Comparison of ENCODE assay signal across 8 mouse cellular contexts in the genomic region with DNA sequence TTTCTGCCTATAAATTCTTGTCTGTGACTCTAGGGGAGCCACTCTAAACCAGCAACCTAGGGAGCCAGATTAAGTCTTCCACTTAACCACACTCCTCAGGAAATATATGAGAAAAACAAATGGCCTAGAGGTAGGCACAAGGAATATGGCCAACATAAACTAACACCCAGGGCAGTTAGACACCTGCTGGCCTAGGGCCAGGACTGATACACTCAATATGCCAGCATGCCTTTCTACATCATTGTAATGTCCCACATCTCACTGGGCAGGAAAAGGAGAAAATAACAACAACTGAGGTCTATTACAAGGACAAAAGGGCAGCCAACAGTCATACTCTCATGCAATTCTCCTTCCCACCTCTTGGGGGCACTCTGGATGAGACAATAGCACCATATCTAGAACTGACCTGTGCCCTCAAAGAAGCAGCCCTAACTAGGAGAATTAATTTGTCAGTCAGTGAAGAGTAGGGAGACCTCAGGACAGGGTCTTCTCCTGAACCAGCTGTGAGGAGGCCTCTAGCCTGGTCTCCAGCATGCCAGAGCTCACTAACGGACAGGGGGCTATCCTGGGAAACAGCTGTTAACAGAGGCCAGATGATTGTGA. TPM values are rescaled to one million over a fixed set of nuclear protein-coding genes. Genes with fewer than 3 reads are reported as not detected.
DNase-seq lines count a peak whose midpoint lies in the region; ATAC-seq lines count a peak whose summit lies in the region.

No protein-coding gene starts in this region.

- WGBS in heart, embryonic 10.5 days: 70% methylated on average over 1 of the region's 1 CpGs
- WGBS in hindbrain, embryonic 12.5 days: 75% methylated on average over 1 of the region's 1 CpGs
- WGBS in stomach, embryonic 15.5 days: 79% methylated on average over 1 of the region's 1 CpGs

- H3K27ac ChIP-seq in heart, embryonic 10.5 days: peak overlapping the region; percentile 92
- H3K27ac ChIP-seq in hindbrain, embryonic 12.5 days: peak overlapping the region; percentile 83; the same call in 1 of the 2 replicates
- peak overlapping the region; percentile 96 for H3K27ac ChIP-seq in stomach, embryonic 15.5 days

- no peaks in the 10 kb centered on the region for H3K27me3 ChIP-seq in heart, embryonic 10.5 days (ENCODE audit: insufficient read depth, poor library complexity, severe bottlenecking)
- H3K27me3 ChIP-seq in hindbrain, embryonic 12.5 days: peaks cover 7% of the 10 kb centered on the region
- no peaks in the 10 kb centered on the region for H3K27me3 ChIP-seq in stomach, embryonic 15.5 days (replicated peaks)

- no peak overlapping the region for H3K9ac ChIP-seq in hindbrain, embryonic 12.5 days
- H3K9ac ChIP-seq in stomach, embryonic 15.5 days: no peak overlapping the region

- intact Hi-C loops in heart, postnatal 25 days (cut with DNase I): no loop called here

- H3K36me3 ChIP-seq in heart, embryonic 10.5 days: peaks cover 4% of the 10 kb centered on the region; the same call in 1 of the 2 replicates
- peaks cover 5% of the 10 kb centered on the region; the same call in 1 of the 2 replicates for H3K36me3 ChIP-seq in hindbrain, embryonic 12.5 days
- 0 out of 2 replicates have a peak, but pooled peaks cover 3% of the 10 kb centered on the region for H3K36me3 ChIP-seq in stomach, embryonic 15.5 days

- H3K4me3 ChIP-seq in heart, embryonic 10.5 days: no peak overlapping the region
- no peak overlapping the region for H3K4me3 ChIP-seq in hindbrain, embryonic 12.5 days
- peak overlapping the region; percentile 36; the same call in 1 of the 2 replicates for H3K4me3 ChIP-seq in stomach, embryonic 15.5 days (replicated peaks)

- peaks cover 94% of the 10 kb centered on the region for H3K4me1 ChIP-seq in heart, embryonic 10.5 days
- peaks cover 70% of the 10 kb centered on the region for H3K4me1 ChIP-seq in hindbrain, embryonic 12.5 days
- H3K4me1 ChIP-seq in stomach, embryonic 15.5 days: peaks cover 84% of the 10 kb centered on the region

- no peak overlapping the region for H3K4me2 ChIP-seq in hindbrain, embryonic 12.5 days (replicated peaks)
- peak overlapping the region; percentile 93 for H3K4me2 ChIP-seq in stomach, embryonic 15.5 days

- H3K9me3 ChIP-seq in heart, embryonic 10.5 days: no peaks in the 10 kb centered on the region
- no peaks in the 10 kb centered on the region for H3K9me3 ChIP-seq in hindbrain, embryonic 12.5 days (replicated peaks)
- H3K9me3 ChIP-seq in stomach, embryonic 15.5 days: no peaks in the 10 kb centered on the region

- no peak for ATAC-seq in hindbrain, embryonic 12.5 days (ENCODE audit: low FRiP score)
- ATAC-seq in stomach, embryonic 15.5 days (ENCODE audit: insufficient read depth, low FRiP score, low read depth): no peak

- DNase-seq in heart, embryonic 10.5 days (ENCODE audit: low spot score): no peak
- DNase-seq in heart, postnatal 25 days (ENCODE audit: low spot score): no peak
- DNase-seq in retina, postnatal 1 day: peak; percentile 40
- DNase-seq in retina, embryonic 14.5 days (ENCODE audit: low spot score): no peak
- no peak for DNase-seq in urinary bladder, postnatal 10 days (ENCODE audit: low spot score)
- DNase-seq in adrenal gland, postnatal 14 days: no peak

RNA-seq across cellular contexts. Expression of a gene that starts 6.4 kb away (rescaled TPM):
- polyA plus RNA-seq in heart, embryonic 10.5 days (2016; fragmentation: Nextera tagmentation; extraction: Ambion mirVana): 2.5 and 3.7 TPM in 2 replicates
- 10 to 100 TPM in 1 of 2 experiments, 1 to 10 TPM in 1; 7.3 to 11.5 TPM for total RNA-seq in heart, postnatal 25 days (2021)
- polyA plus RNA-seq in hindbrain, embryonic 12.5 days (2016; fragmentation: Nextera tagmentation; extraction: Ambion mirVana): 5.4 and 6.2 TPM in 2 replicates
- 3.6 and 5.2 TPM in 2 replicates for polyA plus RNA-seq in stomach, embryonic 15.5 days (2015; fragmentation: Nextera tagmentation; extraction: Ambion mirVana)
- 14.4 and 26.8 TPM in 2 replicates for total RNA-seq in adrenal gland, postnatal 14 days (2021)

RNA-seq across cellular contexts. Expression of a gene that starts 54.9 kb away (rescaled TPM):
- polyA plus RNA-seq in heart, embryonic 10.5 days (2016; fragmentation: Nextera tagmentation; extraction: Ambion mirVana): 101 and 104 TPM in 2 replicates
- 1 to 10 TPM; 1.9 to 2.2 TPM for total RNA-seq in heart, postnatal 25 days (2021)
- 63.2 and 65.8 TPM in 2 replicates for polyA plus RNA-seq in hindbrain, embryonic 12.5 days (2016; fragmentation: Nextera tagmentation; extraction: Ambion mirVana)
- polyA plus RNA-seq in stomach, embryonic 15.5 days (2015; fragmentation: Nextera tagmentation; extraction: Ambion mirVana): 66.9 and 72.0 TPM in 2 replicates
- 19.5 and 21.4 TPM in 2 replicates for total RNA-seq in adrenal gland, postnatal 14 days (2021)
